7 mouse cellular contexts compared by ENCODE assay signal in genomic region chr3:146781131-146781530, GRCm38 (mm10). TPM values are rescaled to one million over a fixed set of nuclear protein-coding genes. Genes with fewer than 3 reads are reported as not detected.
A peak's percentile ranks its signal among the peaks of the same experiment; 100 is the strongest.
DNase-seq lines count a peak whose midpoint lies in the region; ATAC-seq lines count a peak whose summit lies in the region.

No protein-coding gene starts in this region.

- 10% methylated on average over 11 of the region's 11 CpGs for WGBS in heart, embryonic 13.5 days
- 15% methylated on average over 11 of the region's 11 CpGs for WGBS in kidney, embryonic 15.5 days

- no peaks in the 10 kb centered on the region for H3K36me3 ChIP-seq in heart, embryonic 13.5 days
- no peaks in the 10 kb centered on the region for H3K36me3 ChIP-seq in kidney, embryonic 15.5 days

- H3K4me2 ChIP-seq in heart, embryonic 13.5 days: peak overlapping the region; percentile 56
- H3K4me2 ChIP-seq in kidney, embryonic 15.5 days: peak overlapping the region; percentile 52

- ATAC-seq in heart, embryonic 13.5 days (ENCODE audit: extremely low read depth, insufficient number of reproducible peaks, low FRiP score, low TSS enrichment): no peak
- ATAC-seq in kidney, embryonic 15.5 days (replicated peaks; ENCODE audit: low FRiP score): peak; percentile 76

- H3K27ac ChIP-seq in heart, embryonic 13.5 days (replicated peaks): peak overlapping the region; percentile 57
- peak overlapping the region; percentile 77 for H3K27ac ChIP-seq in kidney, embryonic 15.5 days

- no peaks in the 10 kb centered on the region for H3K27me3 ChIP-seq in heart, embryonic 13.5 days (replicated peaks)
- H3K27me3 ChIP-seq in kidney, embryonic 15.5 days: no peaks in the 10 kb centered on the region

- peak overlapping the region; percentile 29 for H3K9ac ChIP-seq in heart, embryonic 13.5 days
- no peak overlapping the region for H3K9ac ChIP-seq in kidney, embryonic 15.5 days

- H3K9me3 ChIP-seq in heart, embryonic 13.5 days: no peaks in the 10 kb centered on the region
- H3K9me3 ChIP-seq in kidney, embryonic 15.5 days (replicated peaks): no peaks in the 10 kb centered on the region

- DNase-seq in MN1 (ENCODE audit: low spot score): peak; percentile 20
- peak; percentile 58 for DNase-seq in embryo, embryonic 10.5 days (ENCODE audit: low spot score)
- DNase-seq in lung, postnatal 4 days: peak; percentile 48 to 70
- peak; percentile 15 to 33 for DNase-seq in thymus, adult 18-20 months
- DNase-seq in cerebellum, adult 9-11 months: no peak

- H3K4me1 ChIP-seq in heart, embryonic 13.5 days: peaks cover 35% of the 10 kb centered on the region
- H3K4me1 ChIP-seq in kidney, embryonic 15.5 days: peaks cover 8% of the 10 kb centered on the region; the same call in 1 of the 2 replicates

- H3K4me3 ChIP-seq in heart, embryonic 13.5 days: peak overlapping the region; percentile 25
- peak overlapping the region; percentile 20 for H3K4me3 ChIP-seq in kidney, embryonic 15.5 days (replicated peaks)

RNA-seq across cellular contexts. Expression of gene Prkacb, which starts 31.7 kb away (rescaled TPM):
- polyA plus RNA-seq in heart, embryonic 13.5 days (2015; fragmentation: Nextera tagmentation; extraction: Ambion mirVana): 45.1 and 45.2 TPM in 2 replicates
- polyA plus RNA-seq in kidney, embryonic 15.5 days (2015; fragmentation: Nextera tagmentation; extraction: Ambion mirVana): 60.9 and 62.5 TPM in 2 replicates
